Mouse (Mus musculus) midbrain, embryonic 13.5 days (tissue): ENCODE measurements around the gene Crybg1. TPM values are rescaled to one million over a fixed set of nuclear protein-coding genes. Genes with fewer than 3 reads are reported as not detected.

Experiments used
- ATAC-seq: fragments of 200-750 bp; cut with Nextera tagmentation; 2 replicates; pipeline ENCODE4 v1.8.0; 2017; ENCODE audit warnings: mild to moderate bottlenecking, moderate TSS enrichment, moderate library complexity
- H3K27ac ChIP-seq: fragments of 300-500 bp; sonication (generic); 2 replicates; pipeline ENCODE4 v1.5.1; 2015; ENCODE audit warnings: inconsistent platforms, mild to moderate bottlenecking, moderate library complexity
- H3K27me3 ChIP-seq: fragments of 300-500 bp; sonication (generic); 2 replicates; pipeline ENCODE4 v1.6.1; 2015; ENCODE audit warnings: mild to moderate bottlenecking, inconsistent platforms
- H3K36me3 ChIP-seq: fragments of 300-500 bp; sonication (generic); 2 replicates; pipeline ENCODE4 v1.6.1; 2015; ENCODE audit warnings: mild to moderate bottlenecking, inconsistent platforms
- H3K4me1 ChIP-seq: fragments of 300-500 bp; sonication (generic); replicated peaks from 2 replicates; pipeline ENCODE4 v1.6.1; 2015; ENCODE audit warnings: inconsistent platforms
- H3K4me2 ChIP-seq: fragments of 300-500 bp; sonication (generic); replicated peaks from 2 replicates; pipeline ENCODE4 v1.6.1; 2015; ENCODE audit warnings: moderate library complexity, mild to moderate bottlenecking, inconsistent platforms
- H3K4me3 ChIP-seq: fragments of 300-500 bp; sonication (generic); replicated peaks from 2 replicates; pipeline ENCODE4 v1.5.1; 2015; ENCODE audit warnings: mild to moderate bottlenecking, inconsistent platforms
- H3K9ac ChIP-seq: fragments of 300-500 bp; sonication (generic); replicated peaks from 2 replicates; pipeline ENCODE4 v1.6.1; 2015; ENCODE audit warnings: mild to moderate bottlenecking, inconsistent platforms
- H3K9me3 ChIP-seq: fragments of 300-500 bp; sonication (generic); 2 replicates; pipeline ENCODE4 v1.6.1; 2016; ENCODE audit warnings: mild to moderate bottlenecking, inconsistent platforms
- WGBS: fragments of 180-500 bp; shearing (Covaris S2); methylation state at CpG from one replicate; pipeline ENCODE4 v1.1.7; 2015; 5-methylcytosine and 5-hydroxymethylcytosine counted together
- polyA plus RNA-seq: library from polyadenylated mRNA; unstranded; fragments of >200 nt; fragmentation: Nextera tagmentation; extraction: Ambion mirVana; gene quantifications from 2 replicates; pipeline ENCODE4 v1.2.1, GENCODE M21; 2015

The Crybg1 gene
- 0.34 and 0.39 TPM in 2 replicates for polyA plus RNA-seq

GRCm38 (mm10) chr10:44148337-44149317 is at the start of gene Crybg1:
Crybg1 (minus strand) TSS chr10:44148853.
- Histone ChIP-seq H3K4me1 (peaks cover 12% of the 10 kb centered on the region), H3K9ac (peak within 1 kb of the TSS; percentile 10; the same call in 1 of the 2 replicates), H3K27me3 (peaks cover 14% of the 10 kb centered on the region), H3K9me3 (no peaks in the 10 kb centered on the region), H3K4me2 (peak within 1 kb of the TSS; percentile 54), H3K36me3 (no peaks in the 10 kb centered on the region), H3K27ac (no peak within 1 kb of the TSS), H3K4me3 (peak within 1 kb of the TSS; percentile 27)
- ATAC-seq, result peak; percentile 80
- 5% methylated on average over 40 of the region's 53 CpGs for WGBS

GRCm38 (mm10) chr10:44177365-44177764 is 28.7 kb upstream of the Crybg1 start:
- Histone ChIP-seq H3K9me3 (no peaks in the 10 kb centered on the region), H3K27ac (no peak overlapping the region), H3K27me3 (no peaks in the 10 kb centered on the region), H3K4me2 (no peak overlapping the region), H3K4me1 (no peaks in the 10 kb centered on the region), H3K4me3 (no peak overlapping the region), H3K36me3 (no peaks in the 10 kb centered on the region), H3K9ac (no peak overlapping the region)
- ATAC-seq, result peak; percentile 56; the same call in 1 of the 2 replicates
- 0% methylated on average over 1 of the region's 1 CpGs for WGBS

GRCm38 (mm10) chr10:44176548-44176947 is 27.9 kb upstream of the Crybg1 start:
- H3K36me3 ChIP-seq, result no peaks in the 10 kb centered on the region
- no peak for ATAC-seq
- no peak overlapping the region for H3K27ac ChIP-seq
- no peak overlapping the region for H3K4me2 ChIP-seq
- H3K27me3 ChIP-seq, result no peaks in the 10 kb centered on the region
- no peak overlapping the region for H3K4me3 ChIP-seq
- no peak overlapping the region for H3K9ac ChIP-seq
- no peaks in the 10 kb centered on the region for H3K4me1 ChIP-seq
- H3K9me3 ChIP-seq, result no peaks in the 10 kb centered on the region

GRCm38 (mm10) chr10:44176120-44176519 is 27.5 kb upstream of the Crybg1 start:
- ATAC-seq, result no peak
- Histone ChIP-seq H3K9me3 (no peaks in the 10 kb centered on the region), H3K27ac (no peak overlapping the region), H3K4me3 (no peak overlapping the region), H3K4me1 (no peaks in the 10 kb centered on the region), H3K4me2 (no peak overlapping the region), H3K27me3 (no peaks in the 10 kb centered on the region), H3K9ac (no peak overlapping the region), H3K36me3 (no peaks in the 10 kb centered on the region)
- WGBS, result over 99% methylated on average over 5 of the region's 5 CpGs

- 78% methylated on average over 12 of the region's 12 CpGs for WGBS
- no peak for ATAC-seq
- no peak overlapping the region for H3K9ac ChIP-seq
- H3K4me1 ChIP-seq, result no peaks in the 10 kb centered on the region
- no peaks in the 10 kb centered on the region for H3K36me3 ChIP-seq
- no peaks in the 10 kb centered on the region for H3K27me3 ChIP-seq
- H3K4me3 ChIP-seq, result no peak overlapping the region
- no peaks in the 10 kb centered on the region for H3K9me3 ChIP-seq
- H3K27ac ChIP-seq, result no peak overlapping the region
- no peak overlapping the region for H3K4me2 ChIP-seq
These were observed 21.5 kb upstream of the Crybg1 start for GRCm38 (mm10) chr10:44170145-44170544.

- Histone ChIP-seq H3K27ac (no peak overlapping the region), H3K36me3 (no peaks in the 10 kb centered on the region), H3K4me3 (no peak overlapping the region), H3K4me2 (no peak overlapping the region), H3K9ac (no peak overlapping the region), H3K27me3 (no peaks in the 10 kb centered on the region), H3K9me3 (no peaks in the 10 kb centered on the region), H3K4me1 (no peaks in the 10 kb centered on the region)
- no peak for ATAC-seq
- 67% methylated on average over 5 of the region's 5 CpGs for WGBS
These were observed 18.4 kb upstream of the Crybg1 start for GRCm38 (mm10) chr10:44167061-44167460.

- no peaks in the 10 kb centered on the region for H3K36me3 ChIP-seq
- H3K9ac ChIP-seq, result no peak overlapping the region
- 81% methylated on average over 8 of the region's 8 CpGs for WGBS
- H3K27me3 ChIP-seq, result no peaks in the 10 kb centered on the region
- H3K9me3 ChIP-seq, result no peaks in the 10 kb centered on the region
- H3K27ac ChIP-seq, result no peak overlapping the region
- H3K4me2 ChIP-seq, result no peak overlapping the region
- ATAC-seq, result no peak
- H3K4me3 ChIP-seq, result no peak overlapping the region
- H3K4me1 ChIP-seq, result no peaks in the 10 kb centered on the region
These were observed 15.8 kb upstream of the Crybg1 start for GRCm38 (mm10) chr10:44164258-44164975.

- Histone ChIP-seq H3K27ac (no peak overlapping the region), H3K9me3 (no peaks in the 10 kb centered on the region), H3K9ac (no peak overlapping the region), H3K36me3 (no peaks in the 10 kb centered on the region), H3K4me2 (no peak overlapping the region), H3K27me3 (no peaks in the 10 kb centered on the region), H3K4me3 (no peak overlapping the region), H3K4me1 (no peaks in the 10 kb centered on the region)
- ATAC-seq, result no peak
- WGBS, result 90% methylated on average over 4 of the region's 4 CpGs
These were observed 14.4 kb upstream of the Crybg1 start for GRCm38 (mm10) chr10:44163028-44163427.

- no peak for ATAC-seq
- H3K9ac ChIP-seq, result no peak overlapping the region
- H3K4me2 ChIP-seq, result no peak overlapping the region
- no peaks in the 10 kb centered on the region for H3K9me3 ChIP-seq
- no peaks in the 10 kb centered on the region for H3K27me3 ChIP-seq
- 59% methylated on average over 4 of the region's 4 CpGs for WGBS
- H3K36me3 ChIP-seq, result no peaks in the 10 kb centered on the region
- H3K4me1 ChIP-seq, result no peaks in the 10 kb centered on the region
- H3K4me3 ChIP-seq, result no peak overlapping the region
- H3K27ac ChIP-seq, result no peak overlapping the region
These were observed 11.5 kb upstream of the Crybg1 start for GRCm38 (mm10) chr10:44160150-44160549.

GRCm38 (mm10) chr10:44157489-44157888 is 8.8 kb upstream of the Crybg1 start:
- no peak overlapping the region for H3K4me3 ChIP-seq
- no peak overlapping the region for H3K4me2 ChIP-seq
- no peaks in the 10 kb centered on the region for H3K36me3 ChIP-seq
- no peaks in the 10 kb centered on the region for H3K4me1 ChIP-seq
- H3K27ac ChIP-seq, result no peak overlapping the region
- H3K9me3 ChIP-seq, result 0 out of 2 replicates have a peak, but pooled peaks cover 2% of the 10 kb centered on the region
- 64% methylated on average over 2 of the region's 2 CpGs for WGBS
- ATAC-seq, result no peak
- H3K9ac ChIP-seq, result no peak overlapping the region
- no peaks in the 10 kb centered on the region for H3K27me3 ChIP-seq

- no peaks in the 10 kb centered on the region for H3K36me3 ChIP-seq
- 96% methylated on average over 2 of the region's 2 CpGs for WGBS
- no peak overlapping the region for H3K27ac ChIP-seq
- H3K4me2 ChIP-seq, result no peak overlapping the region
- peaks cover 12% of the 10 kb centered on the region for H3K4me1 ChIP-seq
- ATAC-seq, result no peak
- no peak overlapping the region for H3K4me3 ChIP-seq
- peaks cover 14% of the 10 kb centered on the region for H3K27me3 ChIP-seq
- 0 out of 2 replicates have a peak, but pooled peaks cover 2% of the 10 kb centered on the region for H3K9me3 ChIP-seq
- no peak overlapping the region for H3K9ac ChIP-seq
These were observed 1.8 kb upstream of the Crybg1 start for GRCm38 (mm10) chr10:44150501-44150900.

- 96% methylated on average over 10 of the region's 10 CpGs for WGBS
- 0 out of 2 replicates have a peak, but pooled peaks cover 2% of the 10 kb centered on the region for H3K27me3 ChIP-seq
These were observed 5.3 kb downstream of the Crybg1 start for GRCm38 (mm10) chr10:44143401-44143800.

More at GRCm38 (mm10) chr10:44143401-44143800, 5.3 kb downstream of the Crybg1 start:
- Histone ChIP-seq H3K4me2 (no peak overlapping the region), H3K36me3 (no peaks in the 10 kb centered on the region), H3K4me3 (no peak overlapping the region), H3K9ac (no peak overlapping the region), H3K9me3 (no peaks in the 10 kb centered on the region), H3K4me1 (no peaks in the 10 kb centered on the region), H3K27ac (no peak overlapping the region)
- no peak for ATAC-seq
